Mouse (Mus musculus) cortical plate, adult 2 months (tissue): ENCODE results near the gene Dhodh.

Source experiments
- CTCF ChIP-seq: fragments of 200-500 bp; IDR thresholded peaks from 2 replicates; pipeline ENCODE4 v1.5.1; 2011; ENCODE audit warnings: mild to moderate bottlenecking, control low read depth, low read length; ENCODE audit not compliant: insufficient read depth; ENCODE audit errors: extremely low read depth
- POLR2A ChIP-seq: fragments of 200-500 bp; IDR thresholded peaks from 2 replicates; pipeline ENCODE4 v1.6.1; 2011; ENCODE audit warnings: mild to moderate bottlenecking, low read length, control low read depth; ENCODE audit not compliant: insufficient read depth; ENCODE audit errors: extremely low read depth

DNA sequence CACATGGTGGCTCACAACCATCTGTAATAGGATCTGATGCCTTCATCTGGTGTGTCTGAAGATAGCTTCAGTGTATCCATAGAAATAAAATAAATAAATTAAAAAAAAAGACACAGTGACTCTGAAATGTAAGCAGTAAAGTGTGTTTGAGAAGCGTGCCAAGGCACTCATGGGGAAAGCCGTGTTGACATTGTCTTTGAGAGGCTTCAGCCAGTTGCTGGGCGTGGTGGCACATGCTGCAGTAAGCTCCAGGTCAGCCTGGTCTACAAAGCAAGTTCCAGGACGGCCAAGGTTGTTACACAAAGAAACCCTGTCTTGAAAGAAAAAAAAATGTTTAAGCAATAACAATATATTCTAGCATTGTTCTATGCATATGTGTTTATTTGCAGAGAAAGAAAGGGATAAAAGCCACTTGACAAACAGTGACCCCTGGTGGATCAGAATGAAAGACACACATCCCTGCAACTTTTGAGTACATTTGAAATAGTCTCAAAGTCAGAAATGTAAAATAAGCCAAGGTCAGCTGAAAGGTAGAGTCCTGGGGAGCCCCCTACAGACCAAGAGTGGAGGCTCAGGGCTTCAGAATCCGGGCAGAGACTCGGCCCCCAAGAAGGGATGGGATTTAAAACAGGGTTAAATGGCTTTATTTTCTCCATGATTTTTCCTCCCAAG is 15.2 kb downstream of the Dhodh start:
- no peak for TF ChIP-seq CTCF
- no peak for TF ChIP-seq POLR2A
